ENCODE assay signal across 30 mouse cellular contexts in genomic region chr6:52138576-52138975, GRCm38 (mm10). TPM values are rescaled to one million over a fixed set of nuclear protein-coding genes. Genes with fewer than 3 reads are reported as not detected.
DNase-seq lines count a peak whose midpoint lies in the region; ATAC-seq lines count a peak whose summit lies in the region.
"Had no signal": no experiment of that assay in that cellular context is flagged by ENCODE, and none has a peak within 500 bp of the region (broad histone marks: within the 10 kb centered on the region; RNA-seq: fewer than 3 reads in every experiment).

No protein-coding gene starts in this region.

- no peak overlapping the region for H3K4me2 ChIP-seq in midbrain, embryonic 11.5 days
- no peak overlapping the region for H3K4me2 ChIP-seq in midbrain, embryonic 16.5 days (ENCODE audit: low read length)
- no peak overlapping the region for H3K4me2 ChIP-seq in neural tube, embryonic 14.5 days (ENCODE audit: low read depth, low read length)
- H3K4me2 ChIP-seq: forebrain, embryonic 13.5 days; limb, embryonic 13.5 days; liver, embryonic 11.5 days; midbrain, embryonic 13.5 days had no signal

- H3K27me3 ChIP-seq in midbrain, embryonic 11.5 days (ENCODE audit: control insufficient read depth, insufficient read depth, low read length) = no peaks in the 10 kb centered on the region
- peaks cover 2% of the 10 kb centered on the region for H3K27me3 ChIP-seq in midbrain, embryonic 16.5 days (ENCODE audit: control insufficient read depth, insufficient read depth, low read depth, low read length)
- no peaks in the 10 kb centered on the region for H3K27me3 ChIP-seq in neural tube, embryonic 14.5 days (ENCODE audit: control insufficient read depth, insufficient read depth, low read length)
- H3K27me3 ChIP-seq: Patski had no signal

- H3K36me3 ChIP-seq in midbrain, embryonic 11.5 days (ENCODE audit: control insufficient read depth, insufficient read depth, low read length) = no peaks in the 10 kb centered on the region
- no peaks in the 10 kb centered on the region for H3K36me3 ChIP-seq in midbrain, embryonic 16.5 days (ENCODE audit: control insufficient read depth, insufficient read depth, low read length)
- no peaks in the 10 kb centered on the region for H3K36me3 ChIP-seq in neural tube, embryonic 14.5 days (ENCODE audit: control insufficient read depth, insufficient read depth, low read length)
- H3K36me3 ChIP-seq: heart, embryonic 10.5 days; limb, embryonic 13.5 days; midbrain, embryonic 13.5 days had no signal

- ATAC-seq in midbrain, embryonic 11.5 days (ENCODE audit: low FRiP score) = no peak
- ATAC-seq in midbrain, embryonic 16.5 days = no peak
- peak; percentile 28; the same call in 1 of the 2 replicates for ATAC-seq in neural tube, embryonic 14.5 days (ENCODE audit: low read depth)
- ATAC-seq: forebrain, embryonic 13.5 days; liver, postnatal 0 days; Patski had no signal

- no peak overlapping the region for H3K4me3 ChIP-seq in midbrain, embryonic 11.5 days (ENCODE audit: low read depth, low read length)
- no peak overlapping the region for H3K4me3 ChIP-seq in midbrain, embryonic 16.5 days (ENCODE audit: low read depth, low read length)
- H3K4me3 ChIP-seq in neural tube, embryonic 14.5 days (ENCODE audit: low read depth, low read length) = no peak overlapping the region
- H3K4me3 ChIP-seq: forebrain, embryonic 13.5 days; heart, embryonic 10.5 days; left cerebral cortex, adult 2 months; limb, embryonic 13.5 days; megakaryocyte, embryonic 14.5 days; midbrain, embryonic 13.5 days had no signal

- H3K9me3 ChIP-seq in midbrain, embryonic 11.5 days (ENCODE audit: control insufficient read depth, low read length) = no peaks in the 10 kb centered on the region
- no peaks in the 10 kb centered on the region for H3K9me3 ChIP-seq in midbrain, embryonic 16.5 days (replicated peaks; ENCODE audit: control insufficient read depth, low read length, poor library complexity, severe bottlenecking)
- H3K9me3 ChIP-seq in neural tube, embryonic 14.5 days (ENCODE audit: control insufficient read depth, low read length) = no peaks in the 10 kb centered on the region
- H3K9me3 ChIP-seq: forebrain, embryonic 13.5 days; heart, embryonic 10.5 days; limb, embryonic 13.5 days; megakaryocyte, embryonic 14.5 days; midbrain, embryonic 13.5 days had no signal

- no peaks in the 10 kb centered on the region for H3K4me1 ChIP-seq in midbrain, embryonic 11.5 days (ENCODE audit: control insufficient read depth, insufficient read depth, low read length)
- H3K4me1 ChIP-seq in midbrain, embryonic 16.5 days (ENCODE audit: control insufficient read depth, insufficient read depth, low read length) = 0 out of 2 replicates have a peak, but pooled peaks cover 4% of the 10 kb centered on the region
- H3K4me1 ChIP-seq in neural tube, embryonic 14.5 days (ENCODE audit: control insufficient read depth, insufficient read depth, low read length) = peaks cover 8% of the 10 kb centered on the region
- H3K4me1 ChIP-seq: megakaryocyte, embryonic 14.5 days had no signal

- WGBS in midbrain, embryonic 11.5 days = 85% methylated on average over 10 of the region's 10 CpGs
- 79% methylated on average over 10 of the region's 10 CpGs for WGBS in midbrain, embryonic 16.5 days
- 28% methylated on average over 10 of the region's 10 CpGs for WGBS in neural tube, embryonic 14.5 days

- H3K9ac ChIP-seq in midbrain, embryonic 11.5 days (ENCODE audit: low read length) = no peak overlapping the region
- no peak overlapping the region for H3K9ac ChIP-seq in midbrain, embryonic 16.5 days (ENCODE audit: low read depth, low read length)
- H3K9ac ChIP-seq in neural tube, embryonic 14.5 days (replicated peaks; ENCODE audit: low read depth, low read length) = no peak overlapping the region
- H3K9ac ChIP-seq: forebrain, embryonic 13.5 days; limb, embryonic 13.5 days; liver, postnatal 0 days; midbrain, embryonic 13.5 days had no signal

- H3K27ac ChIP-seq in midbrain, embryonic 11.5 days (ENCODE audit: low read depth, low read length) = no peak overlapping the region
- no peak overlapping the region for H3K27ac ChIP-seq in midbrain, embryonic 16.5 days (ENCODE audit: low read length)
- no peak overlapping the region for H3K27ac ChIP-seq in neural tube, embryonic 14.5 days (ENCODE audit: low read depth, low read length)
- H3K27ac ChIP-seq: forebrain, embryonic 13.5 days; heart, embryonic 10.5 days; left cerebral cortex, adult 2 months; limb, embryonic 13.5 days; midbrain, embryonic 13.5 days; stomach, postnatal 0 days had no signal

- DNase-seq in embryo, embryonic 10.5 days (ENCODE audit: low spot score) = peak; percentile 60
- no peak for DNase-seq in embryo, embryonic 11 days
- DNase-seq in midbrain, embryonic 11.5 days (ENCODE audit: low spot score, missing footprints) = peak; percentile 75
- DNase-seq in frontal cortex, postnatal 25 days (ENCODE audit: low spot score in 2 of 2) = no peak
- DNase-seq in spleen, postnatal 4 days (ENCODE audit: low spot score in 2 of 2) = no peak
- DNase-seq: adrenal gland, postnatal 25 days; cerebellum, adult 11-12 months; cerebellum, adult 9-11 months; gastrocnemius, postnatal 14 days; heart, postnatal 36 days; kidney, adult 11 months; kidney, postnatal 14 days; liver, postnatal 0 days; lung, postnatal 4 days; right cerebral cortex, adult 18-20 months; spleen, adult 18-20 months; thymus, adult 18-20 months; thymus, postnatal 25 days had no signal

RNA-seq across cellular contexts. Expression of gene Hoxa1, which starts 19.5 kb away (rescaled TPM):
- 0.53 and 0.63 TPM in 2 replicates for polyA plus RNA-seq in midbrain, embryonic 11.5 days (2014; fragmentation: Nextera tagmentation; extraction: Ambion mirVana)
- polyA plus RNA-seq in midbrain, embryonic 16.5 days (2015; fragmentation: Nextera tagmentation; extraction: Ambion mirVana) = 0.20 TPM in 1 of 2 replicates, not detected in the other
- 0.76 and 0.92 TPM in 2 replicates for polyA plus RNA-seq in neural tube, embryonic 14.5 days (2014; fragmentation: Nextera tagmentation; extraction: Ambion mirVana)
- polyA plus RNA-seq: forebrain, embryonic 13.5 days had no signal

RNA-seq across cellular contexts. Expression of gene Hoxa2, which starts 26.1 kb away (rescaled TPM):
- polyA plus RNA-seq in midbrain, embryonic 11.5 days (2014; fragmentation: Nextera tagmentation; extraction: Ambion mirVana) = 0.14 and 0.26 TPM in 2 replicates
- 0.10 and 0.22 TPM in 2 replicates for polyA plus RNA-seq in midbrain, embryonic 16.5 days (2015; fragmentation: Nextera tagmentation; extraction: Ambion mirVana)
- polyA plus RNA-seq in neural tube, embryonic 14.5 days (2014; fragmentation: Nextera tagmentation; extraction: Ambion mirVana) = 7.0 and 8.8 TPM in 2 replicates
- polyA plus RNA-seq: forebrain, embryonic 13.5 days; midbrain, embryonic 13.5 days had no signal

RNA-seq across cellular contexts. Expression of gene 5730596B20Rik, which starts 38.7 kb away (rescaled TPM):
- not detected in 2 replicates for polyA plus RNA-seq in midbrain, embryonic 11.5 days (2014; fragmentation: Nextera tagmentation; extraction: Ambion mirVana)
- not detected in 2 replicates for polyA plus RNA-seq in midbrain, embryonic 16.5 days (2015; fragmentation: Nextera tagmentation; extraction: Ambion mirVana)
- 1.8 and 2.2 TPM in 2 replicates for polyA plus RNA-seq in neural tube, embryonic 14.5 days (2014; fragmentation: Nextera tagmentation; extraction: Ambion mirVana)
- polyA plus RNA-seq: forebrain, embryonic 13.5 days; liver, postnatal 0 days; midbrain, embryonic 13.5 days had no signal

RNA-seq across cellular contexts. Expression of gene Hoxa4, which starts 53.0 kb away (rescaled TPM):
- not detected in 2 replicates for polyA plus RNA-seq in midbrain, embryonic 11.5 days (2014; fragmentation: Nextera tagmentation; extraction: Ambion mirVana)
- polyA plus RNA-seq in midbrain, embryonic 16.5 days (2015; fragmentation: Nextera tagmentation; extraction: Ambion mirVana) = not detected in 2 replicates
- 1.6 and 2.7 TPM in 2 replicates for polyA plus RNA-seq in neural tube, embryonic 14.5 days (2014; fragmentation: Nextera tagmentation; extraction: Ambion mirVana)
- polyA plus RNA-seq: forebrain, embryonic 13.5 days; heart, embryonic 16.5 days; midbrain, embryonic 13.5 days had no signal

Comparison
In these comparisons a context has a peak if more than half of its experiments do, and no peak if none do; other contexts are left out.
1. DNase-seq: peak in embryo, embryonic 10.5 days (single experiment) and midbrain, embryonic 11.5 days (single experiment); none in embryo, embryonic 11 days (single experiment), frontal cortex, postnatal 25 days (0 of 2) and spleen, postnatal 4 days (0 of 2).